Mouse (Mus musculus) kidney, postnatal 4 days (tissue): ENCODE data around the gene Sin3b.

ENCODE experiments used
- DNase-seq, 2 experiments: peaks; one replicate each; pipeline ENCODE4 v3.0.0; 2021; ENCODE audit warnings: mixed read lengths in 2 of 2

Gene Sin3b

DNA sequence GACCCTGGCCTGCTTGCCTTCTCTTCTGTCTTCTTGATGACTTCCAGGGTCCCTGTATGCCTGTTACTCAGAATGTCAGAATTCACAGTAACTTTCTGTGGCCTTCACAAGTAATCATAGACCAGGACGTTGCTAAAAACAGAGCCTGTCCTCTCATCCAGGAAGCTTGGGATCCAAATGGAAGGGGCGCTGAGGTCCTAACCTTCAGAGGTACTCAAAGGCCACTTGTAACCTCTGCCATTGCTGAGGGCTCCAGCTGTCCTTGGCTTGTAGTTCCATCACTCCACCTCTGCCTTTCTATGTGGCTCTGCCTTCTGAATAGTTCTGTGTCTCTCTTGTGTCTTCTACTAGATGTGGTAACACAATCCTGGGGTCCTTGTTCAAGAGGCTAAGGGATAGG lies 30.7 kb downstream of the Sin3b start:
- no peak for DNase-seq

DNA sequence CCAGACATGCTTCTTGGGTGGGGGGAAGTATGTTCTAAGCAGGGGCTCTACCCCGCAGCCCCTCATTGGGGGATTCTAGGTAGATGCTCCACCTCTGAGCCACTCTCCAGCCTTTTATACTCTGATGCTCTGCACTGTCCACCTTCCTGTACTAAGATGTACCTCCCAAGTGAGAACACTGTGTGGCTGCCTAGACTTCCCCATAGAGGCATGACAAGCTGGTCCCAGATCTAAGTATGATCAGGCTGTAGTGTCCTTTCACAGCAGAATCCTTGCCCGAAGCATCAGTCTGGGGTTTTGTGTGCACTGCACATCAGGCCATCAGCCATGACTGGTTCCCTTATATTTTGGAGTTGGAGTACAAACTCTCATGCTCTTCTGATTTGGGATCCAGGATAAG lies 32.9 kb downstream of the Sin3b start:
- peak in 1 of 2 experiments; percentile 0 for DNase-seq

DNA sequence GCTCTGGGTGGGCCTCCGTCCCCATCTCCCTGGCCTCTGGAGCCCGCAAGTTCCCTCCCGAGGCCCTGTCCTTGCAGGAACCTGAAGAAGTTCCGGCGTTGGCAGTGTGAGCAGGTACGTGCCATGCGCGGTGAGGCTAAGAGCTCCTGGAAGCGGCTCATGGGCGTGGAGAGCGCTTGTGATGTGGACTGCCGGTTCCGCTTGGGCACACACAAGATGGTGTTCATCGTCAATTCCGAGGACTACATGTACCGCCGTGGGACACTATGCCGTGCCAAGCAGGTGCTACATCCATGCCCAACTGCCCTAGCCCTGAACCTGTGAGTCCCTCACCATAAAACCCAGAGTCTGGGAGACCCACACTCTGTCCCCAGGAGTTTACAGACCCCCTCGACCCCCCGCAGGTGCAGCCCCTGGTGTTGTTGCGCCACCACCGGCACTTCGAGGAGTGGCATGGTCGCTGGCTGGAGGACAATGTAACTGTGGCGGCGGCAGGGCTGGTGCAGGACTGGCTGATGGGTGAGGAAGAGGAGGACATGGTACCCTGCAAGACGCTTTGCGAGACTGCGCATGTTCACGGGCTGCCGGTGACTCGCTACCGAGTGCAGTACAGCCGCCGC lies 33.8 kb downstream of the Sin3b start:
- peak in 1 of 2 experiments; percentile 2 for DNase-seq

DNA sequence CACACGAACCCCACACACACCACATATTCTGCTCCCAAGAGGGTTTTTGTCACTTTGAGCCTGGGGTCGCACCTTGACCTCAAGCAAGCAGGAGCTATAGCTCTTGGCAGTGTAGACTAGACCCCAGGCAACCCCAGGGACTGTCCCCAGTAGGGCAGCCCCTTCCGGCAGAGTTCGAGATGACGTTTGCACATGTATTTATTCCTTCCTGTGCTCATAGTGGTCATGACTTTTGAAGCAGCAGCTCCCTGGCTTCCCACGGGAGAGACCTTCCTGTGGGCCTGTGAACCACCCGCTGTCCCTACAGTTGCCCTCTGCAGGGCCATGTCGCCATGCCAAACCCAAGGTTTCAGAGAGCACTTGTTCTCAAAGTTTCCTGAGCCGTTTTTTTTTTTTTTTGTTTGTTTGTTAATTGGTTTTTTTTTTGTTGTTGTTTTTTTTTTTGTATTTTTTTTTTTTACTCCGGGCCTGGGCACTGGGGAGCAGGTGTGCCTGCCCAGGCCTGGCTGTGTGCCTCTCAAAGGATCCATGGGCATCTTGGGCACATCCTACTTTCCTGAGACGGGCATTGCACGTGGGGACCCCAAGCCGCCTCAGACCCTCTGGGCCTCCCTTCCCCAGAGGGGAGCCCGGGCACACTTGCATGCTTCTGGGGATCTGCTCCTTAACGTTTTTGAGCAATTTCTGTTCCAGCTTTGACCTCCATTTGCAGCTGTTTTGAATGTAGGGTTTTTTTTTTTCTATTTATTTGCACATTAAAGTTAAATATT lies 34.5 kb downstream of the Sin3b start:
- DNase-seq = peak in 1 of 2 experiments; percentile 9

DNA sequence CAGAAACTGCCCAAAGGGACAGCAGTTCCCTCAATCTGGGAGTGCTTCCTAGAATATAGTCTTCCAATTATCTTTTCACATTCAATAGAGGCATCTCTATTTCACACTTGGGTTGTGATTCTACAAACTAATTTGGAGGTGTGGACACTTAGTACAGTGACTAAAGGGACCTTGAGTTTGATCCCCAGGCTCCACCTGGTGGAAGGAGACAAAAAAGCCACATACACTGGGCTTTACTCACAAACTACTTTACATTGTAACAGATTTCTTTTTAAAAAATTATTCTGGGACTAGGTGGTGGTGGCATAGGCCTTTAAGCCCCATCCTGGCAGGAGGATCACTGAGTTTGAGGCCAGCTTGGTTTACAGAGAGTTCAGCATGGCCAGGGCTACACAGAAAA lies 35.2 kb downstream of the Sin3b start:
- DNase-seq = peak in 1 of 2 experiments; percentile 6

DNA sequence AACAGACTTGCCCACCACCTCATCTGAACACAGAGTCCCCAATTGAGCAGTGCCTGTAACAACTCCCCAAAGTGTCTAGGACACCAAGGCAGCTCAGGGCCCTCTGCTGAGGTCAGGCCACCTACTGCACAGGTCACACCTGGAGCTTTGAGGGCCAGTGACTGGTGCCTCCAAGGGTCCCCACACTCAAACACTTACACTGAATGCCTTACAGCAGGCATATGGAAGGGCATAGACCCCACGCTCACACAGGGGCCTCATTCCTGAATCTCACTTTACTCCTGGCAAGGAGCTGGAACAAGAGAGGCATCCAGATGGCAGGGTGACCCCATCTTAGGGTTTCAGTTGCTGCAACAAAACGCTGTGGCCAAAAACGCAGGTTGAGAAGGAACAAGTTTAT lies 37.1 kb downstream of the Sin3b start:
- DNase-seq = peak in 1 of 2 experiments; percentile 1

DNA sequence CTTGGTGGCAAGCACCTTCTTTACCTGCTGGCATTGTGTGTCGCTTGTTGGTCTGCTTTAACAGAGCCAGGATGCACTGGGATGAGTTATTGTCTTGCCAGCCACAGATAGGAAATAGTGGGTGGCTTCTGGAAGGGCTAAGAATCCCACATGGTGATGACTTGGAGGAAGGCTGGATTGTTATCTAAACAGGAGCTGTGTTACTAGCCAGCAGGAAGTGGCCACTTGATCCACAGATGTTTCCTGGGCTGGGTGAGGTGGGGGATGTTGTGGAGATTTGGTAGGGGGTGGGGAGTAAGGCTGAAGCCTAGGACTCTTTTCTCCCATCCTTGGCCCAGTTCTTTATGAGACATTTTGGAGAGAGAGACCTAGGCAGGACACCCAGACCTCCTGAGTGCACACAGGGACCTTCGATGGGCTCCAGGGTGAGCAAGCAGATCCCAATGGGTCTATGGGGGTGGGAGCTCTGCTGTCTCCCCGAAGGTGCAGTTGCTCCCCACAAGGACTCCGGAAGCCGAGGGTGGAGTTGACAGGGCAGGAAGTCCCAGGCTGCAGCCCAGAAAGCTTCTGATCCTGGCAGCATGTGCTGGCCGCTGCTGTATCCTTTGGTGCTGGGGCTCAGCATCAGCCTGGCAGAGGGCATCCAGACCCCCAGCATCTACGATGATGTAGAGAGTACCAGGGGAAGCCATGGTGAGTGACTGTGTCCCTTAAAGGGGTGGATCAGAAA lies 38.4 kb downstream of the Sin3b start, which contains the start of gene F2rl3:
Gene F2rl3, plus strand, starts transcription at position 559 of the 730 bp plus-strand sequence.
- DNase-seq = peak; percentile 25 to 46

DNA sequence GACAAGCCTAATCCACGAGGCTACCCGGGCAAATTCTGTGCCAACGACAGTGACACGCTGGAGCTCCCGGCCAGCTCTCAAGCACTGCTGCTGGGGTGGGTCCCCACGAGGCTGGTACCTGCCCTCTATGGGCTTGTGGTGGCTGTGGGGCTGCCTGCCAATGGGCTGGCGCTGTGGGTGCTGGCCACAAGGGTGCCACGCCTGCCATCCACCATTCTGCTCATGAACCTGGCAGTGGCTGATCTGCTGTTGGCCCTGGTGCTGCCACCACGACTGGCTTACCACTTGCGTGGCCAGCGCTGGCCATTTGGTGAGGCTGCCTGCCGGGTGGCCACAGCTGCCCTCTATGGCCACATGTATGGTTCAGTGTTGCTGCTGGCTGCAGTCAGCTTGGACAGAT lies 39.2 kb downstream of the Sin3b start:
- DNase-seq = no peak

DNA sequence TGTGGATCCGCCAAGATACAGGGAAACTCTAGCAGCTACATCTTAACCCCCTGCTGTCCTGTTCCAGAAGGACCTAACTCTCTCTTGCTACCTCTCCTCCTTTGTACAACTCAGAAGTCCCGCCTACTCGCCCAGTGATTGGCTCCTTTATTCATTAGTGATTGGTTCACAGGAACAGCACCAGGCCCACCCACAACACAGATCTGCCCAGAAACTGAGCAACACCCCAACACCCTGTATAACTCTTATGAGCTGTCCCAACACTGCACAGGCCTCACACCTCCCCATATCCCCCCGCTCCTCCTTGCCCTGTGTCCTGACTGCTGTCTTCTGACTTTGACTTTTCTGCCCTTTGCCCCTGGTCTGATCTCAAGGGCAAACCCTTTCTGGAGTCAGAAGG lies 42.6 kb downstream of the Sin3b start:
- no peak for DNase-seq

DNA sequence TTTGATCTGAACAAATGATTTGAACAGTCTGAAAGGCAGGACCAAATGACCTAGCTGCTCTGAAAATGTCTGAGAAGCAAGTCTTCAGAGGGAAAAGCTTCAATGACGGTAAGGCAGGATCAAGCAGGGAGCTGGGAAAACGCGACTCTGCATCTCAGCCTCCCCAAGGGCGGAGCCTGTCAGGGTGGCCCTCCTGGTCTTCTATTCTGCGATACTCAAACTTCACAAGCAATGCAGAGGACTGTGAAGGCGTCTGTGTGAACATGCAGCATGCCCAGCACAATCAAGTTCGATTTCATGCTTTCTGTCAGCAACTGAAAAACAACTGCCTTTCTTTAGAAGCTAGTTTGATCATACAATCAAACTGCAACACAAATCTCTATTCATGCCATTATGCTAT lies 43.7 kb downstream of the Sin3b start:
- no peak for DNase-seq

DNA sequence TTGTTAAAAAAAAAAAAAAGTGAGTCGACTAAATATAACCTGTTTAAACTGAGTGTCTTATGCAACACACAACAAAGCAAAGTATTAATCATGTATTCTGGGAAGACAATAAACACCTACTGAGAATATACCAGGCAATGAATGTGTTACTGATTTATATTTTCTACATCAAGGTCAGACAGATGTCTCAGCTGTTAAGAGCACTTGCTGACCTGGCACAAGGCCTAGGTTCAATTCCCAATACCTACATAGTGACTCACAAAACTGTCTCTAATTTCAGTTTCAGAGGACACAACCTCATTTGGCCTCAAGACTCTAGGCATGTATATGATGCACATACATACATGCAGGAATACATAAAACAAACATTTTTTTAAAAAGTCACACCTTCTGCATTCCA lies 54.7 kb downstream of the Sin3b start:
- no peak for DNase-seq

DNA sequence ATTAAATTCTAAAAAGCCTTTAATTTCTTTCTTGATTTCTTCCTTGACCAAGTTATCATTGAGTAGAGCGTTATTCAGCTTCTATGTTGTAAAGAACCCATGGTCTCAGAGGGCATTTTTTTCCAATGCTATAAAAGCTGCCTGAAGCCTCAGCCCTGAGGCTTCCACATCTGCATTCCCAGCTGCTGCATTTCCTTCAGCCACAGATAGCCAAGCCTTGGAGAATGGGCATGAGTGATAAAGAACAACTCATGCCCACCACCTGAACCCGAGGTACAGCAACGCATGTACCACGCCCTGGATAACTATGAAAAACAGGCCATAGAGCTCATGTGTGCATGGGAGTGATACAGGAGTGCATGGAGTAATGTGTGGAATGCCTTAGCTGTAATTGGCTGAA lies 57.6 kb downstream of the Sin3b start:
- DNase-seq = no peak

DNA sequence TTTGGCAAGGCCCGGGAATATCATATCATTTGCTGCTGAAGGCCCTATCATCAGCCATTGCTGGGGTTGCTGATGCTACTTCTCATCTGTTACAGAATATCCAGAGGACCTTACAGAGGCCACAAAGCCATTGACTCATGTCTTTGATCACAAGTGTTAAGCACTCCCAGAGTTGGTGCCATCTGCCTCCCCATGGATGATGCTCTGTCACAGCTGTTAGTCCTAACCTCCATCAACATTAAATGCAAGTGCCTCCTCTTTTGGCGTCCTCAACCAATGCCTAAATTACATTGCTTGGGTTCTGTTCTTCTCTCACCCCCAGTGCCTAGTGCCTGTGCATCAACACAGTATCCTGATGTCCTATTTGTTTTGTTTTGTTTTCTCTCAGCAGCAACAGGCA lies 78.5 kb downstream of the Sin3b start:
- DNase-seq = no peak
